Mouse (Mus musculus) liver, adult 2 months (tissue): ENCODE measurements around the gene Ptprk. TPM values are rescaled to one million over a fixed set of nuclear protein-coding genes. Genes with fewer than 3 reads are reported as not detected.

Source experiments
- DNase-seq: peaks from one replicate; pipeline ENCODE4 v3.0.0-alpha.2; 2011; ENCODE audit warnings: low read depth, low spot score; ENCODE audit errors: extremely low read depth
- H3K27ac ChIP-seq: fragments of 200-500 bp; replicated peaks from 2 replicates; pipeline ENCODE4 v1.5.1; 2012; ENCODE audit warnings: low read depth, mild to moderate bottlenecking, control low read depth, inconsistent platforms, low read length; ENCODE audit not compliant: insufficient read depth
- H3K27me3 ChIP-seq: fragments of 200-500 bp; 2 replicates; pipeline ENCODE4 v1.6.1; 2012; ENCODE audit warnings: mild to moderate bottlenecking, moderate library complexity, low read length, inconsistent platforms; ENCODE audit not compliant: control insufficient read depth, insufficient read depth
- H3K36me3 ChIP-seq: fragments of 200-500 bp; 2 replicates; pipeline ENCODE4 v1.6.1; 2012; ENCODE audit warnings: low read length, inconsistent platforms; ENCODE audit not compliant: control insufficient read depth, insufficient read depth
- H3K4me1 ChIP-seq: fragments of 200-500 bp; 2 replicates; pipeline ENCODE4 v1.6.1; 2011; ENCODE audit warnings: low read length; ENCODE audit not compliant: control insufficient read depth, insufficient read depth
- H3K4me3 ChIP-seq: fragments of 200-500 bp; 2 replicates; pipeline ENCODE4 v1.5.1; 2011; ENCODE audit warnings: low read depth, mild to moderate bottlenecking, control low read depth, low read length, moderate library complexity; ENCODE audit not compliant: insufficient read depth
- H3K79me2 ChIP-seq: fragments of 200-500 bp; 2 replicates; pipeline ENCODE4 v1.6.1; 2012; ENCODE audit warnings: inconsistent platforms, mild to moderate bottlenecking, low read length, moderate library complexity; ENCODE audit not compliant: control insufficient read depth, insufficient read depth
- H3K9ac ChIP-seq: fragments of 200-500 bp; 2 replicates; pipeline ENCODE4 v1.6.1; 2012; ENCODE audit warnings: low read depth, mild to moderate bottlenecking, control low read depth, inconsistent platforms, low read length
- CTCF ChIP-seq: fragments of 200-500 bp; IDR thresholded peaks from 2 replicates; pipeline ENCODE4 v1.5.1; 2011; ENCODE audit warnings: low read depth, low read length, control low read depth
- POLR2A ChIP-seq: fragments of 200-500 bp; IDR thresholded peaks from 2 replicates; pipeline ENCODE4 v1.6.1; 2011; ENCODE audit warnings: low read length, control low read depth; ENCODE audit not compliant: insufficient read depth; ENCODE audit errors: extremely low read depth
- WGBS: fragments of 180-500 bp; shearing (Covaris S2); methylation state at CpG from one replicate; pipeline ENCODE4 v1.1.7; 2018; 5-methylcytosine and 5-hydroxymethylcytosine counted together
- polyA plus RNA-seq: library from polyadenylated mRNA; depleted of rRNA; stranded (reverse); fragments of >200 nt; gene quantifications from 2 replicates; pipeline ENCODE4 v1.2.3, GENCODE M21; 2012
- total RNA-seq: library from RNA; depleted of rRNA; stranded (reverse); fragments of >200 nt; gene quantifications from 2 replicates; pipeline ENCODE4 v1.2.3, GENCODE M21; 2014

Ptprk gene
- total and polyA plus RNA-seq, 2 experiments = 23.2 to 47.5 TPM

DNA sequence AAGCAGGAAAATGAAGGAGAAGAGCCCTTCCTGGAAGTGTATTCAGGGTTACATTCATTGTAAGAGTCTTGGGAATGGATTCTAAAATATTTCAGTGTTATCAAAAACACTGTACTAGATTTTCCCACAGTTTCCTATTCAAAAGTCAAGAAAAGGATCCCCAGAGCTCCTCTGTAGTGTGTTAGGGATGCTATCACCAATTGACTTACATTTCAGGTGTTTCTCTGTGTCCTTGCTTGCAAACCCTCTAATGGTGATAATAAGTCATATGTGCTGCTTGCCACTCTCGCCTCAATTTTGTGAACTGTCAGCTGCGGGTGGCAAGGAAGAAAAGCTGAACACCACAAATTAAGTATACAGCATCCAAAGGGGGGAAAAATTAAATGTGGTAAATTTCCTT, 492.2 kb downstream of the Ptprk start:
- DNase-seq = no peak
- H3K27me3 ChIP-seq = no peaks in the 10 kb centered on the region
- H3K9ac ChIP-seq = no peak overlapping the region
- no peaks in the 10 kb centered on the region for H3K4me1 ChIP-seq
- H3K36me3 ChIP-seq = peaks cover 13% of the 10 kb centered on the region; the same call in 1 of the 2 replicates
- no peak overlapping the region for H3K4me3 ChIP-seq
- H3K27ac ChIP-seq = no peak overlapping the region
- 97% methylated on average over 2 of the region's 2 CpGs for WGBS
- TF ChIP-seq CTCF (no peak), POLR2A (no peak)
- H3K79me2 ChIP-seq = no peaks in the 10 kb centered on the region

DNA sequence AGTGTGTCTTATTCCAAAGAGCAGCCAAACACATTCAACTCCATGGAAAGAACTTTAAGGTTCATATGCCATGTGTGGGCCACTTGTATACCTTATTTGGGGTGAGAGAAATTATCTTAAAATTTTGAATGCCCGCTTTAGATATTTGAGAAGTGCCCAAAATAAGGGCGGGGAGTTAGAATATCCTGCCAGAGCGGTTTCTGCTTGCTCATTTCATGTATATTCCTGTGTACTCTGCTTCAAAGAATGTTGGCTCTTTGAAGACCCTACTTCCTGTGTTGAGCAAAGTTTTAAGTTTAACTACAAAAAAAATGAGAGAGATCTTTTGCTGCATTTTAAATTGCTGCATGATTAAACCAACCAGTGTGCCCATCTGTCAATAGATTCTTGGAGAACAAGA, 492.8 kb downstream of the Ptprk start:
- Histone ChIP-seq H3K4me3 (no peak overlapping the region), H3K36me3 (peaks cover 13% of the 10 kb centered on the region; the same call in 1 of the 2 replicates), H3K79me2 (no peaks in the 10 kb centered on the region), H3K9ac (no peak overlapping the region), H3K4me1 (no peaks in the 10 kb centered on the region), H3K27ac (no peak overlapping the region), H3K27me3 (no peaks in the 10 kb centered on the region)
- TF ChIP-seq POLR2A (no peak), CTCF (no peak)
- WGBS = 94% methylated on average over 3 of the region's 3 CpGs
- DNase-seq = no peak

DNA sequence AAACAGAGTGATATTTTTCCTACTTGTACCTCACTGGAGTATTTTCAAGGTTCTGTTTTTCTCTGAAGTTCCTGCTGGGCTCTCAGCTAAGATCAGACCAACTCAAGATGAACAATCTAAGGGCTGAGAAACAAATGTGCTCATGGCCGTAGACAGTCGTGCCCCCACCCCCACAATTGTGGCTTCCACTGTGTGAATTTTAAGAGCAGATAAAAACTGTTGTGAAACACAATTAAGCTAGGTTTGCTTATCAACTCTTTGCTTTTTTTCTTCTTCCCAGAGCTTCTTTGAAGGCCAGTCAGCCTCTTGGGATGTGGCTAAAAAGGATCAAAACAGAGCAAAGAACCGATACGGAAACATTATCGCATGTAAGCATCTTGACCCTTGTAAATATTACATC, 493.4 kb downstream of the Ptprk start:
- no peak for TF ChIP-seq CTCF
- no peak for TF ChIP-seq POLR2A
- no peaks in the 10 kb centered on the region for H3K79me2 ChIP-seq
- H3K9ac ChIP-seq = no peak overlapping the region
- H3K4me1 ChIP-seq = no peaks in the 10 kb centered on the region
- no peaks in the 10 kb centered on the region for H3K27me3 ChIP-seq
- peaks cover 13% of the 10 kb centered on the region; the same call in 1 of the 2 replicates for H3K36me3 ChIP-seq
- no peak overlapping the region for H3K4me3 ChIP-seq
- DNase-seq = no peak
- 90% methylated on average over 5 of the region's 5 CpGs for WGBS
- H3K27ac ChIP-seq = no peak overlapping the region

GRCm38 (mm10) chr10:28579596-28579995, 505.0 kb downstream of the Ptprk start:
- no peaks in the 10 kb centered on the region for H3K27me3 ChIP-seq
- WGBS = 90% methylated on average over 5 of the region's 5 CpGs
- H3K36me3 ChIP-seq = peaks cover 16% of the 10 kb centered on the region
- H3K27ac ChIP-seq = no peak overlapping the region
- H3K4me3 ChIP-seq = no peak overlapping the region
- TF ChIP-seq CTCF (no peak), POLR2A (no peak)
- H3K79me2 ChIP-seq = no peaks in the 10 kb centered on the region
- DNase-seq = no peak
- no peak overlapping the region for H3K9ac ChIP-seq
- H3K4me1 ChIP-seq = no peaks in the 10 kb centered on the region

GRCm38 (mm10) chr10:28586565-28587138, 512.0 kb downstream of the Ptprk start:
- Histone ChIP-seq H3K4me1 (no peaks in the 10 kb centered on the region), H3K4me3 (no peak overlapping the region), H3K79me2 (no peaks in the 10 kb centered on the region), H3K27ac (no peak overlapping the region), H3K9ac (no peak overlapping the region), H3K36me3 (peaks cover 22% of the 10 kb centered on the region), H3K27me3 (no peaks in the 10 kb centered on the region)
- WGBS = 83% methylated on average over 4 of the region's 4 CpGs
- no peak for TF ChIP-seq CTCF
- no peak for TF ChIP-seq POLR2A
- no peak for DNase-seq

- Histone ChIP-seq H3K9ac (no peak overlapping the region), H3K79me2 (no peaks in the 10 kb centered on the region), H3K4me1 (no peaks in the 10 kb centered on the region), H3K4me3 (no peak overlapping the region), H3K27me3 (no peaks in the 10 kb centered on the region), H3K27ac (no peak overlapping the region), H3K36me3 (peaks cover 24% of the 10 kb centered on the region)
- DNase-seq = no peak
- WGBS = 94% methylated on average over 4 of the region's 4 CpGs
- TF ChIP-seq POLR2A (no peak), CTCF (no peak)
Measured at GRCm38 (mm10) chr10:28588401-28588800, 513.8 kb downstream of the Ptprk start.
